Mouse (Mus musculus) 3134 (cell line): ENCODE data around the gene Spag9.

Source experiments
- DNase-seq: peaks from one replicate; pipeline ENCODE4 v3.0.0-alpha.2; 2011; ENCODE audit warnings: low spot score; ENCODE audit not compliant: insufficient read length; ENCODE audit errors: extremely low read depth

The Spag9 gene

DNA sequence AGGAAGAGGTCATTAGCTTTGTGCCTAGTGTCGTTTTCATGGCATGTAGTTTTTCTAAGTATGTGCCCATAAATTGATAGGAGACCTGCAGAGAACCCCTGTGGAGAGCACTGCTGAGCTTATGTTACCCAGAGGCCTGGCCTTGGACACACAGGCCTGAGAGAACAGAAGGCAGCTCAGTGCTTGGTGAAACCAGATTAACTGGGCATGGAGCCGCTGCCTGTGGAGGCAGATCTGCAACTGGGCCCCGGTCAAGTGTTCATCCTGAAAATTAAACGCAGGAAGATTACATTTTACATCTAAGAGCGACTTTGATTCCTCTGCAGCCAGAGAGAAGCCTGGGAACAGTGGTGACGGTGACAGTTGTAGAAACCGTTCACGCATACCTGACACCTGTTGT lies 132.6 kb downstream of the Spag9 start:
- no peak for DNase-seq

DNA sequence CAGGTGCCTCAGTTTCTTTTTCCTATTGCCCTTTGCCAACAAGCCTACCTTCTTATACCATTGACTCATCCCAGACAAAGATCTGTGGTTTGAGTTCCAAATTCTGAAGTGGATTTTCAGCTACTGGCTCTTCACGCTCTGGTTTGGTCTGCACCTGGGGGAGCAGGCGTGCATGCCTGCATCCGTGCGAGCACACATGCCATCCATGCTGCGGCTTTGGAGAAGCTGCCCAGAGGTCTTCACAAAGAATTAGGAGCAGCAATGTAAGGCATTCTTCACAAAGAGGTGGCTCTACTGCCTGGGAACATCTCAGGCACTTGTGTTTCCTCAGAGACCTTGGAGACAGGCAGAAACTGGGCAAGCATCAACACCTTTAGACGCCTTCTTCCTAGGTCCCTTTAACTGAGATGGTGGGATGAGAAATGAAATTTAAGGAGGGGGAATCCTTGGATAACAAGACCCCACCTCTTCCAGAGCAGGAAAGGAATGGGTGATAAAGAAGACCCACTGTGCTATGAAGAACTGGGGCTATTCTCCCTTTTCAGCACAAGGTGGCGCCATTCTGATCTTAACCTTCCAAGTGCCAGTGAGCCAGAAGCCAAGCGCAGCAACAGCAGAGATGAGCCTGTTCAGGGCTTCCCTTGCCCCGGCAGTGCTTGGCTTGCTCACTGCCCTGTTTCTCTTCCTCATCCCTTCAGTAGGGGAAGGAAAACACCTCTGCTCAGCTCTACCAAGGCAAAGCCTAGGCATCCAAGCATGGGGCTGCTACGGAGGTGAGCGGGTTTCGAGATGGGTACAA lies 133.6 kb downstream of the Spag9 start:
- DNase-seq, result peak; percentile 26

DNA sequence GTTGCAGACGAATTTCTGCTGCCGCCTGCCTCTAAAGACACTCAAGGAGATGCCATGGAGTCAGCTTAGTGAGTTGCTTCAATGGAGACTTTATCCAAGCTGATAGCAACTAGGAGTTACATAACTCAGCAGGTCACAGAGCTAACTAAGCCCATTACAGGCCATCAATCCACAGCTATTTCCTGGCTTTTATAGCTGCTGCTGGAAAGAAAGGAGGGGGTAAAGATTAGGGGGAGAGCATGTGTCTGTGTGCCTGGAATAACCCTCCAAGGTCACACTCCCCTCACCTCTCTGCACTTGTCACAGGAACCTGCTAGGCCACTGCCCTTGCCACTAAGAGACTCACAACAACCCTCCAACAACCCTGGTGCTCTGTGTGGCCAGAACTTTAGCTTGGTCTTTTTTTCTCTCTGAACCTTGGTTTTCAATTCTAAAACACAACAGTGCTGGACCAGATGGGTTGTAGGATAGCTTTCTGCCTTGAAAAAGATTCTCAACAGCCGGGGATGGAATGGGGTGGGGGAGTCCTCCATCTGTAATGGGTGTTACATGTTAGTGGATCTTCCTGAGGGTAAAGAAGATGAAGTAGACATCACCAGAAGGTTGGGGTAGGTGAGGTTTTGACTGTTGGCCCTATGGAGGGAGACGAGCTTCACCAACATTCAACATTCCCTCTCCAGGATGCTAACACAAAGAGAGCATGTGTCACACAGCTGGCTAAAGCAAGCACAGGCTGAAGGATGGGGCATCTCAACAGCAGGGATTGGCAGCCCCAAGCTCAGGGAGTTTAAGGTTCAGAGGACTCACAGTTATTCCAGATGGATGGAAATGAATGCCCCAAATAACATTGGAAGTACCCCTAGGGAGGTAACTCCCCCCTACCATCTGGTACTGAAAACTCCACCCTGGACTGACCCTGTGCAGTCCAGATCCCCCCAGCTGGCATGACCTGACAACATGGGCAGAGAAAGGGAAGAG lies 134.5 kb downstream of the Spag9 start:
- no peak for DNase-seq

- peak; percentile 83 for DNase-seq
Measured at GRCm38 (mm10) chr11:94133344-94133955, 137.6 kb downstream of the Spag9 start.

- DNase-seq, result peak; percentile 80
Measured at GRCm38 (mm10) chr11:94134076-94134838, 138.4 kb downstream of the Spag9 start.

- DNase-seq, result no peak
Measured at GRCm38 (mm10) chr11:94135581-94136001, 139.7 kb downstream of the Spag9 start.

- DNase-seq, result peak; percentile 54
Measured at GRCm38 (mm10) chr11:94136656-94137055, 140.8 kb downstream of the Spag9 start.

- no peak for DNase-seq
Measured at GRCm38 (mm10) chr11:94137326-94138061, 141.6 kb downstream of the Spag9 start.

DNA sequence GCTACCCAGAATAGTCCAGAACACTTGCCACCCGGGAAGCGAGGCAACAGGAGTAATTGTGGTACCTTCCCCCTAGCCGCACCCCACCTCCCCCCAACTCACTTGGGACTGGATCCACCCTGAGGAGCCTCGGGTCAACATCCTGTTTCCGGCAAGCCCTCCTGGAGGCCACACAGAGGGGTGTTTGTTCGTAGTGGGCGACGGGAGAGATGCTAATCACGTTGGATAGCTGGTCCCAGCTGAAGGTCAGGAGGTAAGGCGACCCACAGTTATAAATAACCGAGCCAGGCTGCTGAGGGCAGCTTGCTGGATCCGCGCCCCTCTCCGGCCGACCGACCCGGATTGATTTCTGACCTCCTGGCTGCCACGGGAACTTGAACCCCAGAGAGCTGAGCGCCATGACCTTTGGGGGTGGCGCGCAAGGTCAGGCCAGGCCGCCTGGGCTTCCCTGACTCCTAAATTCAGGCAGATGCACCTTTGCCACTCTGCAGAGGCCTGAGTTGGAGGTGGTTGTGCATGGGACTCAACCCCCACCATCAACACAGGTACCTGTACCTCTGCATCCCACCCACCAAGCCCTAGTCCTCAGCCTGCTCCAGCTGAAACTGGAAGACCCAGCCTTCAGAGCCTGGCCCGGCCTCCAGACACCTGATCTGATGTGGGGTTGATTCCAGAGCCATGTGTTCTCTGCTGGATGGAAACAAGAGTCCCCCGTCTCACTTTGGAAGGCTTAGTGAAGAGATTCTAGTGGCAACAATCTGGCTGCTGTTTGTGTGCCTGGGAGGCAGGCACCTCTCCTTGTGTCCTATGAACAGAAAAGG lies 142.7 kb downstream of the Spag9 start:
- no peak for DNase-seq

- DNase-seq, result no peak
Measured at GRCm38 (mm10) chr11:94139232-94139620, 143.3 kb downstream of the Spag9 start.

- no peak for DNase-seq
Measured at GRCm38 (mm10) chr11:94140540-94140939, 144.6 kb downstream of the Spag9 start.

DNA sequence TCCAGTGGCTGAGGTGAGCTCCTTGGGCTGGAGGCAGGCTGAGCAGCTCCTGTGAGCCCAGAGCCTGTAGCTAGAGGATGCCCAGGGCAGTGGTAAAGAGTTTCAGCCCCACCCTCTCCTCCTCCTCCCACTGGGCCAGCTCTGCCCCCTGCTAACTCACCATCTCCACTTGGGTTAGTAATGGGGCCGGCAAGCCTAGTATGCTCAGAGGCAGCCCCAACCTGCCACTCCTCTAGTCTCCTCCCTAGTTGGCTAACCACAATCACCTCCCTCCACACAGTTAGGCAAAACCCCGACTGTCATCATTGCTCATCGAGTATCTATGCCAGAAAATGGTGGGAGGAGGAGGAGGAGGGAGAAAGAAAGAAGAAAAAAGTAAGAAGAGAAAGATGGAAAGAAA lies 145.7 kb downstream of the Spag9 start:
- DNase-seq, result peak; percentile 83

- DNase-seq, result no peak
Measured at GRCm38 (mm10) chr11:94143336-94143735, 147.4 kb downstream of the Spag9 start.

- peak; percentile 87 for DNase-seq
Measured at GRCm38 (mm10) chr11:94144771-94145539, 149.1 kb downstream of the Spag9 start.

GRCm38 (mm10) chr11:94146049-94146605 lies 150.2 kb downstream of the Spag9 start:
- no peak for DNase-seq

GRCm38 (mm10) chr11:94146733-94147485 lies 151.0 kb downstream of the Spag9 start:
- DNase-seq, result no peak

GRCm38 (mm10) chr11:94148105-94148696 lies 152.3 kb downstream of the Spag9 start:
- DNase-seq, result no peak
